Mouse (Mus musculus) layer of hippocampus, postnatal 10 days (tissue): ENCODE measurements at regions not wholly inside any gene's neighbourhood (a gene's known extent, or its start where the extent isn't known, plus 50 kb on each side); places are given as distances from the start of the nearest gene placed in this dataset.

Source experiments
- DNase-seq, 2 experiments: peaks; one replicate each; pipeline ENCODE4 v3.0.0; 2021; ENCODE audit warnings: low spot score in 2 of 2

GRCm38 (mm10) chr12:24252071-24252874 lies 155.2 kb upstream of the 9030624G23Rik start:
- peak; percentile 13 to 38 for DNase-seq
